26 mouse cellular contexts compared by ENCODE assay signal in genomic region chr6:66848936-66849335, GRCm38 (mm10). TPM values are rescaled to one million over a fixed set of nuclear protein-coding genes. Genes with fewer than 3 reads are reported as not detected.
DNase-seq lines count a peak whose midpoint lies in the region; ATAC-seq and TF ChIP-seq lines count a peak whose summit lies in the region.
"Had no signal": no experiment of that assay in that cellular context is flagged by ENCODE, and none has a peak within 500 bp of the region (broad histone marks: within the 10 kb centered on the region; RNA-seq: fewer than 3 reads in every experiment).

No protein-coding gene starts in this region.

- no peaks in the 10 kb centered on the region for H3K9me3 ChIP-seq in kidney, postnatal 0 days (replicated peaks; ENCODE audit: low read length)
- H3K9me3 ChIP-seq in intestine, embryonic 16.5 days (ENCODE audit: control insufficient read depth, low read length), result no peaks in the 10 kb centered on the region
- H3K9me3 ChIP-seq: forebrain, embryonic 15.5 days; G1E; limb, embryonic 15.5 days had no signal

- H3K9ac ChIP-seq in kidney, postnatal 0 days (ENCODE audit: low read depth, low read length), result no peak overlapping the region
- H3K9ac ChIP-seq in intestine, embryonic 16.5 days (ENCODE audit: low read depth, low read length), result no peak overlapping the region
- H3K9ac ChIP-seq: forebrain, embryonic 15.5 days; hindbrain, embryonic 14.5 days; limb, embryonic 15.5 days had no signal

- no peak overlapping the region for H3K27ac ChIP-seq in kidney, postnatal 0 days
- no peak overlapping the region for H3K27ac ChIP-seq in intestine, embryonic 16.5 days (ENCODE audit: low read length)
- H3K27ac ChIP-seq: forebrain, embryonic 15.5 days; hindbrain, embryonic 14.5 days; layer of hippocampus, adult 2 months; limb, embryonic 15.5 days had no signal

- no peaks in the 10 kb centered on the region for H3K4me1 ChIP-seq in kidney, postnatal 0 days (replicated peaks; ENCODE audit: insufficient read depth, low read length)
- no peaks in the 10 kb centered on the region for H3K4me1 ChIP-seq in intestine, embryonic 16.5 days (ENCODE audit: control insufficient read depth, insufficient read depth, low read length)
- H3K4me1 ChIP-seq: forebrain, embryonic 15.5 days; limb, embryonic 15.5 days had no signal

- peak; percentile 15 for DNase-seq in kidney, postnatal 0 days (ENCODE audit: low spot score)
- no peak for DNase-seq in kidney, adult 11 months
- DNase-seq in 3T3-L1 (ENCODE audit: low read depth, low spot score), result peak; percentile 96
- peak; percentile 7 for DNase-seq in R1 (ENCODE audit: low read depth, low spot score)
- DNase-seq in cerebellum, postnatal 25 days, result no peak
- DNase-seq in heart, postnatal 10 days, result no peak
- DNase-seq: adrenal gland, postnatal 10 days; cerebellum, adult 11-12 months; kidney, adult 8-10 months; thymus, postnatal 25 days had no signal

- 27% methylated on average over 4 of the region's 4 CpGs for WGBS in kidney, postnatal 0 days
- 26% methylated on average over 4 of the region's 4 CpGs for WGBS in intestine, embryonic 16.5 days

- no peaks in the 10 kb centered on the region for H3K27me3 ChIP-seq in kidney, postnatal 0 days (ENCODE audit: insufficient read depth, low read length)
- no peaks in the 10 kb centered on the region for H3K27me3 ChIP-seq in intestine, embryonic 16.5 days (replicated peaks; ENCODE audit: control insufficient read depth, insufficient read depth, low read length)
- H3K27me3 ChIP-seq: forebrain, embryonic 15.5 days; limb, embryonic 15.5 days had no signal

- H3K36me3 ChIP-seq in kidney, postnatal 0 days (ENCODE audit: insufficient read depth, low read length), result no peaks in the 10 kb centered on the region
- H3K36me3 ChIP-seq in intestine, embryonic 16.5 days (ENCODE audit: control insufficient read depth, insufficient read depth, low read length), result no peaks in the 10 kb centered on the region
- H3K36me3 ChIP-seq: forebrain, embryonic 15.5 days; G1E; limb, embryonic 15.5 days had no signal

- TF ChIP-seq CTCF in kidney, postnatal 0 days (IDR thresholded peaks at IDR 0.05; ENCODE audit: low read depth), result no peak

- ATAC-seq in kidney, postnatal 0 days (replicated peaks; ENCODE audit: low FRiP score, low read depth), result no peak
- peak; percentile 60; the same call in 1 of the 2 replicates for ATAC-seq in intestine, embryonic 16.5 days
- no peak for ATAC-seq in monocyte, adult 5-6 weeks (replicated peaks; ENCODE audit: insufficient number of reproducible peaks, low FRiP score, low TSS enrichment, poor library complexity, severe bottlenecking)
- ATAC-seq: CD4-positive, CD25-positive, alpha-beta regulatory T cell, adult 4 months; forebrain, embryonic 15.5 days; midbrain, embryonic 16.5 days had no signal

- H3K4me3 ChIP-seq in kidney, postnatal 0 days (replicated peaks; ENCODE audit: low read depth, low read length), result no peak overlapping the region
- no peak overlapping the region for H3K4me3 ChIP-seq in intestine, embryonic 16.5 days (ENCODE audit: low read length)
- H3K4me3 ChIP-seq: forebrain, embryonic 15.5 days; layer of hippocampus, adult 2 months; limb, embryonic 15.5 days had no signal

- intact Hi-C loops in heart, postnatal 10 days (cut with DNase I), result no loop called here

- H3K4me2 ChIP-seq in kidney, postnatal 0 days (ENCODE audit: low read length), result no peak overlapping the region
- no peak overlapping the region for H3K4me2 ChIP-seq in intestine, embryonic 16.5 days (ENCODE audit: low read depth, low read length)
- H3K4me2 ChIP-seq: forebrain, embryonic 15.5 days; heart, embryonic 11.5 days; hindbrain, embryonic 14.5 days; limb, embryonic 15.5 days had no signal

RNA-seq across cellular contexts. Expression of gene Vmn1r39, which starts 38.5 kb away (rescaled TPM):
- polyA plus RNA-seq in kidney, postnatal 0 days (2015; fragmentation: Nextera tagmentation; extraction: Ambion mirVana), result not detected in 2 replicates
- polyA plus RNA-seq in intestine, embryonic 16.5 days (2015; fragmentation: Nextera tagmentation; extraction: Ambion mirVana), result not detected in 2 replicates
- total RNA-seq in monocyte, adult 5-6 weeks (2017), result not detected in 3 replicates
- not detected for total RNA-seq in heart, postnatal 10 days (2021)
- total RNA-seq: adrenal gland, postnatal 10 days; gastrocnemius, postnatal 4 days; heart, postnatal 25 days; layer of hippocampus, adult 2 months; left cerebral cortex, adult 8-10 months had no signal
- polyA plus RNA-seq: brain, embryonic 14.5 days; CD4-positive, CD25-positive, alpha-beta regulatory T cell, adult 4 months; forebrain, embryonic 15.5 days; G1E; heart, embryonic 11.5 days; hindbrain, embryonic 14.5 days; limb, embryonic 15.5 days; liver, embryonic 16.5 days; midbrain, embryonic 16.5 days; testis, adult 2 months had no signal

RNA-seq across cellular contexts. Expression of gene Gng12, which starts 47.3 kb away (rescaled TPM):
- polyA plus RNA-seq in kidney, postnatal 0 days (2015; fragmentation: Nextera tagmentation; extraction: Ambion mirVana), result 144 and 152 TPM in 2 replicates
- 165 and 186 TPM in 2 replicates for polyA plus RNA-seq in intestine, embryonic 16.5 days (2015; fragmentation: Nextera tagmentation; extraction: Ambion mirVana)
- total RNA-seq in monocyte, adult 5-6 weeks (2017), result 10.5 to 20.8 TPM (median 19.7 TPM) in 3 replicates
- 10 to 100 TPM; 63.9 to 66.8 TPM for total RNA-seq in heart, postnatal 10 days (2021)
- polyA plus RNA-seq: G1E had no signal

Comparison
In these comparisons a context has a peak if more than half of its experiments do, and no peak if none do; other contexts are left out.
1. DNase-seq: peak in kidney, postnatal 0 days (single experiment), 3T3-L1 (single experiment) and R1 (single experiment); none in kidney, adult 11 months (single experiment), cerebellum, postnatal 25 days (0 of 2) and heart, postnatal 10 days (0 of 2).